In genomic region chr6:63685689-63686088, GRCm38 (mm10) we compare ENCODE assay signal across 22 mouse cellular contexts.
DNase-seq lines count a peak whose midpoint lies in the region; ATAC-seq and TF ChIP-seq lines count a peak whose summit lies in the region.
"Had no signal": no experiment of that assay in that cellular context is flagged by ENCODE, and none has a peak within 500 bp of the region (broad histone marks: within the 10 kb centered on the region; RNA-seq: fewer than 3 reads in every experiment).

No protein-coding gene starts in this region.

- DNase-seq in frontal cortex, postnatal 14 days (ENCODE audit: low spot score in 2 of 2), result no peak
- DNase-seq in brain, adult 2 months (ENCODE audit: low read depth, low spot score), result peak; percentile 44
- DNase-seq in brain, embryonic 14.5 days (ENCODE audit: low read depth), result peak; percentile 5
- DNase-seq in telencephalon, adult 2 months (ENCODE audit: low read depth, low spot score), result peak; percentile 22
- no peak for DNase-seq in right cerebral cortex, postnatal 36 days (ENCODE audit: low spot score in 2 of 2)
- DNase-seq in gastrocnemius, postnatal 25 days, result no peak
- DNase-seq in layer of hippocampus, adult 2 months (ENCODE audit: low spot score in 2 of 2), result no peak
- DNase-seq: adrenal gland, adult 2 months; adrenal gland, adult 8-10 months; adrenal gland, postnatal 10 days; adrenal gland, postnatal 14 days; adrenal gland, postnatal 25 days; adrenal gland, postnatal 36 days; B cell, adult 2 months; cerebellum, adult 11 months; cerebellum, adult 11-12 months; cerebellum, adult 18-20 months; cerebellum, adult 2 months had no signal

- no peak overlapping the region for H3K4me3 ChIP-seq in layer of hippocampus, adult 2 months

- TF ChIP-seq CTCF in brain, embryonic 14.5 days (IDR thresholded peaks at IDR 0.05; ENCODE audit: borderline replicate concordance, extremely low read depth, insufficient read depth, insufficient read length), result no peak
- TF ChIP-seq CTCF in layer of hippocampus, adult 2 months (conservative IDR thresholded peaks at IDR 0.05), result no peak

- peak; percentile 96 for ATAC-seq in frontal cortex, adult (ENCODE audit: low TSS enrichment)
- ATAC-seq: activated CD4-positive, CD25-positive, alpha-beta regulatory T cell, adult 4 months; CD4-positive, CD25-positive, alpha-beta regulatory T cell, adult 4 months; Patski had no signal

- H3K27ac ChIP-seq in layer of hippocampus, adult 2 months, result no peak overlapping the region

- no peak for TF ChIP-seq POLR2A in brain, embryonic 14.5 days (IDR thresholded peaks at IDR 0.05; ENCODE audit: borderline replicate concordance, extremely low read depth, insufficient read depth, insufficient read length, poor library complexity, severe bottlenecking)

Comparison
In these comparisons a context has a peak if more than half of its experiments do, and no peak if none do; other contexts are left out.
1. DNase-seq: peak in brain, adult 2 months (single experiment), brain, embryonic 14.5 days (single experiment) and telencephalon, adult 2 months (single experiment); none in frontal cortex, postnatal 14 days (0 of 2), right cerebral cortex, postnatal 36 days (0 of 2), gastrocnemius, postnatal 25 days (single experiment) and layer of hippocampus, adult 2 months (0 of 2).